Mouse (Mus musculus): ENCODE measurements at regions not wholly inside any gene's neighbourhood (a gene's known extent, or its start where the extent isn't known, plus 50 kb on each side); places are given as distances from the start of the nearest gene placed in this dataset.
A peak's percentile ranks its signal among the peaks of the same experiment; 100 is the strongest.

- no peak for ATAC-seq (ENCODE audit: poor library complexity, severe bottlenecking)
Measured at GRCm38 (mm10) chr16:78247189-78247588, 54.1 kb upstream of the Cxadr start.

DNA sequence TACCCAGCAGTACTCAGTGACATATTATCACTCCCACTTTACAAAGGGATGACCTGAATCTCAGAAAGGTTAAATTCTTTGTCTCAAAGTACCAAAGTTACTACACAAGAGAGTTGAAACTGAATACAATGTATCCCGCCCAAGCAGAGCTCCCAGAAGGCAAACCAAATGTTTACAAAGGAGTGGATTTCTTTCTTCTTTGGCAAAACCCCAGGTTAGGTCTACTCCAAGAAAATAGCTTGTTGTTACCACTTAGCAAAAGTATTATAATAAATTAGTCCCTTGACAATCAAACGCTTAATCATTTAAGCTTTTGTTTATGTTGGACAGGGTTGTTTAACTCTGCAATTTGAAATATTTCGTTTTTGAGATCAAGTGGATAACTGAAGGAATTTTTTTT, 58.6 kb upstream of the Cxadr start:
- no peak for ATAC-seq (ENCODE audit: poor library complexity, severe bottlenecking)

DNA sequence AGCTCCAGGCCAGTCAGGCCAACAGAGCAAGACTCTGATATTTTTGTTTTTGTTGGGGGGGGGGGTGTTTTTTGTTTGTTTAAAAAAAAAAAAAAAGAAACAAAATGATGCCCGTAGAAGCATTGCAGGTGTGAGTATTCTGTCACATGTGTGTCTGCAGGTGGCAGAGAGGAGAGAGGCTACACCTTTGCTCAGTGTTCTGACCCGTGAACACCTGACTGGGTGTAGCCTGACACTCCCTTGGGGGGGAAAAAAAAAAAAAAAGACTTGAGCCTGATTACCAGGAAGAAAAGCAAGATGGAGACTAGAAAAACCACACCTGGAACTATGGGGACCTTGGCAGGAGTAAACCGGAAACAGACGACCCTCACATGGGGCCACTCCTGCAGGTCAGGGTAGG, 61.1 kb upstream of the Cxadr start:
- no peak for ATAC-seq (ENCODE audit: poor library complexity, severe bottlenecking)

DNA sequence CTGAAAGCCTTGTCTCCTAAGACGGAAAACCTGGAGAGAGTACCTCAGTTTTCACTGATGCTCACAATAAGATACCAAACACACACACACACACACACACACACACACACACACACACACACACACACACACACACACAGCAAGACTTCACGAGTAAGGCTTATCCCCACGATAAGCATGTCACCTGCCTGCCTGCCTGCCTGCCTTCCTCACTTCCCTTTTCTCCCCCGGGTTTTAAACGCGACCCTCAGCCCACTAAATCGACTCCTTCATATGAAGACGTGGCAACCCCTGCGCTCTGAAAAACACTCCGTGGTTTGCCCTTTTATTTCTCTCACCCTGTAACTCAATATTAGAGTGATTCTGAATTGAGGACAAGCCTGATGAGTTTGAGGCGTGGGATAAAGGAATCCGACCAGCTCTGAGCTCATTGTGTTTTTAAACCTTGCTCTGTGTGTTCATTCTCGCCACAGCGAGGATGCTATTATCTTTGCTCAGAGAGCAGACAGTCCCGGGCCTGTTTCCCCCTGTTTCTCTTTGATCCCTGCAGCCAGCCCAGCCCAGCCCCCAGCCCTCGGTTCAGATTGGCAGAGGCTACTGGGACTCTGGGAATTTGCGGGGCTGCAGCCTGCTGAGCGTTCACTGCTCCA, 63.1 kb upstream of the Cxadr start:
- peak; percentile 38 for ATAC-seq (ENCODE audit: poor library complexity, severe bottlenecking)

DNA sequence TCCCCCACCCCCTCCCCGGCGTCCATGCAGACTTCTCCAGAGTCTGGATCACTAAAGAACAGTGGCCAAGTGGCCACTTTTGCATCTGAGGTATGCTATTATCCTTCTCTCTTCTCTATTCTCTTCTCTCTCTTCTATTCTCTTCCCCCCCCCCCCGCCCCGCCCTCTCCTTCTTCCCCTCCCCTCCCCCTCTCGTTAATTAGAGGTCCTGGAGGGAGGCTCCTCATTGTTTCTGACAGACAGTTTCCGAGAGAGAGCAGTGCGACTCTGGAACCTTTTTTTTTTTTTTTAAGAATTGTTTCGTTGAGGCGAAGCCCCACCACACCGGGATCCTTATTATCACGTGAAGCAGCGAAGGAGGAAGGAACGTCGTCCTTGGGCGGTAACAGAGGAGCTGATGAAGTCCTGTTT, 63.6 kb upstream of the Cxadr start:
- ATAC-seq (ENCODE audit: poor library complexity, severe bottlenecking), result peak; percentile 54

- peak; percentile 30; the same call in 1 of the 2 replicates for ATAC-seq (ENCODE audit: poor library complexity, severe bottlenecking)
Measured at GRCm38 (mm10) chr16:78236746-78237640, 64.3 kb upstream of the Cxadr start.

GRCm38 (mm10) chr16:78232205-78232604, 69.1 kb upstream of the Cxadr start:
- 0 out of 2 replicates have a peak, but pooled peaks have one; percentile 30 for ATAC-seq (ENCODE audit: poor library complexity, severe bottlenecking)

- ATAC-seq (ENCODE audit: poor library complexity, severe bottlenecking), result no peak
Measured at GRCm38 (mm10) chr16:78229013-78229412, 72.3 kb upstream of the Cxadr start.

DNA sequence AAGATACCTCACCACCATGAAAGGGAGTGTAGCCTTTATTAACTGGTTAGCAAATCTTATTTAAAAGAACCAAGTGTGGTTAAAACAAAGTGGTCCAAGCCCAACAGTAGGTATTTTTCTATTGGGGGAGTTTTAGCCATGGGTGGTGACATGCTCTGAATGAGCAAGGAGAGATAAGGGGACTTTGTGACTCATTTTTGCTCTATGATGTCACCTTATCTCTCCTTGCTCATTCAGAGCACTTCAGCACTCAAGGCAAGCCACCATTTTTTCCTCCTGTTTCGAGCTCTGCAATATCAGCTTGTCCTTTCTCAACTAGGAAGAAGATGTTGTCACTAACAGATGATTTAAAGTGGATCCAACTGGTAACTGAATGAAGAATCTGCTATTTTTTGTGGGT, 78.9 kb upstream of the Cxadr start:
- no peak for ATAC-seq (ENCODE audit: poor library complexity, severe bottlenecking)

GRCm38 (mm10) chr16:78221781-78222180, 79.5 kb upstream of the Cxadr start:
- no peak for ATAC-seq (ENCODE audit: poor library complexity, severe bottlenecking)

- peak; percentile 86 for ATAC-seq (ENCODE audit: poor library complexity, severe bottlenecking)
Measured at GRCm38 (mm10) chr16:78217633-78218032, 83.7 kb upstream of the Cxadr start.

GRCm38 (mm10) chr16:78216752-78217351, 84.4 kb upstream of the Cxadr start:
- ATAC-seq (ENCODE audit: poor library complexity, severe bottlenecking), result peak; percentile 87

DNA sequence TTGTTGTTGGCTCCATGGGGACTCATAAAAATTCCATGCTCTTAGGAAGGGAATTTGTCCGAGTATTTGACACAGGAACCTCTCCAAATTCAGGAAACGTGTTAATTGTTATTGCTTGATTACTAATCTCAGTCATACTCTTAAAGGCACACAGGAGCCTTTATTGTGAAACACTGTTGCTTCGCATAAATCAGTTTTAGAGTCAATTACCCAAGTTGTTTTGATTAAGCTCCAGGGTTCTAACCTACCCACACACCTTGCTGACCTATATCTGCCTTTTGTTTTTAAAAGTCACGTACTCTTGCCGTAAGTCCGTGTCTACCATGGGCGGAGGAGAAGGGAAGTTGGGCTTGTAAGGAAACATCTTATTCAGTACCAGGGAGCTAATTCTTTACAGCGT, 89.6 kb upstream of the Cxadr start:
- ATAC-seq (ENCODE audit: poor library complexity, severe bottlenecking), result no peak

DNA sequence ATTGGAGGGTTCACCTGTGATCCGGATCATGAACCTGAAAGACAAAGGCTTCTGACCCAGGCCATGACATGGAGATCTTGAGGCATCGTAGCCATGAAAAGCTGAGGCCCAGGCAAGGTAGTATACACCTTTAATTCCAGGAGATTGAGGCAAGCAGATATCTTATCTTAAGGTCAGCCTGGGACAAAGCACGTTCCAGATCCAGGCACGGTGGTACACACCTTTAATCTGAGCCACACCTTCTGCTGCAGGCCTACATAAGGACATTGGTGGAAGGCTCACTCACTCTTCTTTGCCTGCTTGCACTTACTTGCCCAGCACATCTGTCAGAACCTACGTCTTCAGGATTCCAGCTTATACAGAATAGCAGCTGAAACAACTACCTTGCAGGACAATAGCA, 93.0 kb upstream of the Cxadr start:
- ATAC-seq (ENCODE audit: poor library complexity, severe bottlenecking), result no peak

- ATAC-seq (ENCODE audit: poor library complexity, severe bottlenecking), result no peak
Measured at GRCm38 (mm10) chr16:78204332-78204731, 97.0 kb upstream of the Cxadr start.

GRCm38 (mm10) chr16:78200044-78200830, 101.1 kb upstream of the Cxadr start:
- ATAC-seq (ENCODE audit: poor library complexity, severe bottlenecking), result peak; percentile 33; the same call in 1 of the 2 replicates

DNA sequence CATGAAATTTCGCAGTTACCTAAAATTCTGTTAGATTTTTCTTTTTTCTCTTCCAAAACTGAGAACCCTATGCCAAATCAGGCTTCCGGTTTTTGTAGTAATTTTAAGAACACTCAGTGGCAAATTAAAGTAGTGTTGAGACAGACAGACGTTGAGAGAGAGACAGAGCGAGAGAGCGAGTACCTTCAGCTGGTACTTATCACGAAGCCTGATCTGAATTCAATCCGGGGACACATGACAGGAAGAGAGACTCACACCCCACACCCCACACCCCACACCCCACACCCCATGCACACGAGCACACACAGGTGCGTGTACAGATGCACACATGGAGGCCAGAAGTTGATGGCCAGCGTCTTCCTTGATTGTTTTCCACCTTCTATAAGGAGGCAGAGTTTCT, 102.0 kb upstream of the Cxadr start:
- ATAC-seq (ENCODE audit: poor library complexity, severe bottlenecking), result no peak

DNA sequence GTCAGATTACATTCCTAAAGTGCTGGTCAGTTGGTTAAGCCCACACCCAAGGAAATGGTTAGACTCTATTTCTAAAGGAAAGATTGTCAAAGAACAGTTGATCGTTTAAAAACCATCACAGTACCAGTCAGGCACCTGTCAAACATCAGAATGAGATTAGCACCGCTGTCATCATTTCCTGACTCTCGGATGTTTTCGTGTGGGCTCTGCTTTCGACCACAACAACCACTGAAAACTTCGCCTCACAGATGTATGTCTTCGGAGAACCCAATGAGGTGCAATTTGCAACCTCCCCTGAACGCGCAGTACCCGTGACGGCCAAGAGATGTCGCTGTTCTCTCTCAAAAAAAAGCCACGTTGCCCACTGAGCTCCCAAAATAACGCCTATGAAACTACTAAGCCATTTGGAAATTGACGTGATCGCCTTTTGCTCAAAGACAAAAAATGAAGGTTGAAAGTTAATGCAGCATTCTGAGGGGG, 102.6 kb upstream of the Cxadr start:
- peak; percentile 80 for ATAC-seq (ENCODE audit: poor library complexity, severe bottlenecking)

DNA sequence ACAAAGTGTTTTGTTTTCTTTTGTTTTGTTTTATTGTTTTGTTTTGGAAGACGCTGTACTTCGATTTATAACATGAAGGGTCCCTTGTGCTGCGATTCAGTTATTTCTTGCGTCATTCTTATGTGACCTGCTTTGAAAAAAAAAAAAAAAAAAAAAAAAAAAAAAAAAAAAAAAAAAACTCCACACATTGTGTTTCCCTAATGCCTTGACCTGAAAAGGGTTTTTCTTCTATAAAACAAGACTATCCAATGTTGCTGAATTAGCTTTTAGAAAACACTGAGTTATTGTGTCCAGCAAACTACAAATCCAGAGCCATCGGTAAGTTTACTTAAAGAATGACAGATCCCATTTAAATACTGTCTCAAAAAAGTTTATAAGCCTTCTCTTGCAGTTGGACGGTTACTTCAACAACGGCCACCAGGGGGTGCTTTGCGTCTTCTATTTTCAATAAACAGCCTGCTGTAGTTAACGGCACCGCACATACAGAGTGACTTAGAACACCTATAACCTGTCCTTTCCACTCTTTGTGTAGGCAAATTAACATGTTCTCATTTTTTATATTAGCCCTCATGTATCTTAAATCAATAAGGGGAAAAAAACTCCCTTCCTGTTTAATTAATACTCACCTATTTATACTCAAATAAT, 103.9 kb upstream of the Cxadr start:
- peak; percentile 74 for ATAC-seq (ENCODE audit: poor library complexity, severe bottlenecking)
